Mouse (Mus musculus) liver, postnatal 0 days (tissue): ENCODE results near the gene Foxp4. TPM values are rescaled to one million over a fixed set of nuclear protein-coding genes. Genes with fewer than 3 reads are reported as not detected.

Experiments used
- ATAC-seq: fragments of 200-750 bp; cut with Nextera tagmentation; 2 replicates; pipeline ENCODE4 v1.8.0; 2017; ENCODE audit warnings: mild to moderate bottlenecking, moderate library complexity
- DNase-seq: peaks from one replicate; pipeline ENCODE4 v3.0.0-alpha.2; 2016
- H3K27ac ChIP-seq: fragments of 300-500 bp; sonication (generic); 2 replicates; pipeline ENCODE4 v1.5.1; 2014; ENCODE audit warnings: antibody characterized with exemption, moderate library complexity, mild to moderate bottlenecking, low read depth
- H3K27me3 ChIP-seq: fragments of 300-500 bp; sonication (generic); 2 replicates; pipeline ENCODE4 v1.6.1; 2014; ENCODE audit warnings: low read length, control low read depth, mixed read lengths; ENCODE audit not compliant: insufficient read depth
- H3K36me3 ChIP-seq: fragments of 300-500 bp; sonication (generic); replicated peaks from 2 replicates; pipeline ENCODE4 v1.6.1; 2014; ENCODE audit warnings: mild to moderate bottlenecking, control low read depth, low read length, moderate library complexity, mixed read lengths; ENCODE audit not compliant: insufficient read depth
- H3K4me1 ChIP-seq: fragments of 300-500 bp; sonication (generic); 2 replicates; pipeline ENCODE4 v1.6.1; 2014; ENCODE audit warnings: antibody characterized with exemption, mild to moderate bottlenecking, control low read depth; ENCODE audit not compliant: insufficient read depth
- H3K4me2 ChIP-seq: fragments of 300-500 bp; sonication (generic); 2 replicates; pipeline ENCODE4 v1.6.1; 2014; ENCODE audit warnings: low read depth, mild to moderate bottlenecking, low read length, moderate library complexity, mixed read lengths
- H3K4me3 ChIP-seq: fragments of 300-500 bp; sonication (generic); 2 replicates; pipeline ENCODE4 v1.5.1; 2014; ENCODE audit warnings: low read depth, low read length
- H3K9ac ChIP-seq: fragments of 300-500 bp; sonication (generic); replicated peaks from 2 replicates; pipeline ENCODE4 v1.6.1; 2014; ENCODE audit warnings: mild to moderate bottlenecking, moderate library complexity
- H3K9me3 ChIP-seq: fragments of 300-500 bp; sonication (generic); 2 replicates; pipeline ENCODE4 v1.6.1; 2016; ENCODE audit warnings: mild to moderate bottlenecking, control low read depth, low read length, mixed read lengths
- CTCF ChIP-seq: sonication (generic); IDR thresholded peaks from 2 replicates; pipeline ENCODE4 v1.5.1; 2016; ENCODE audit warnings: antibody characterized with exemption, low read depth
- EP300 ChIP-seq: IDR thresholded peaks from 2 replicates; pipeline ENCODE4 v1.6.1; 2016; ENCODE audit warnings: antibody characterized with exemption, low read depth, mild to moderate bottlenecking
- WGBS: fragments of 180-500 bp; shearing (Covaris S2); extraction: QIAGEN DNeasy Blood & Tissue Kit; methylation state at CpG from one replicate; pipeline ENCODE4 v1.1.7; 2014; ENCODE audit not compliant: insufficient replicate concordance; 5-methylcytosine and 5-hydroxymethylcytosine counted together
- polyA plus RNA-seq: library from polyadenylated mRNA; unstranded; fragments of >200 nt; fragmentation: Nextera tagmentation; extraction: Ambion mirVana; gene quantifications from 2 replicates; pipeline ENCODE4 v1.2.1, GENCODE M21; 2015

Foxp4 gene
- polyA plus RNA-seq, 1 experiment from 2014 or later: 6.2 TPM

GRCm38 (mm10) chr17:47955054-47955741, 30.8 kb upstream of the Foxp4 start:
- no peak overlapping the region; the same call in 1 of the 2 replicates for H3K4me2 ChIP-seq
- H3K4me3 ChIP-seq: no peak overlapping the region
- peak overlapping the region; percentile 53 for H3K27ac ChIP-seq
- ATAC-seq (peak; percentile 68), DNase-seq (peak; percentile 36)
- H3K4me1 ChIP-seq: peaks cover 14% of the 10 kb centered on the region
- 0 out of 2 replicates have a peak overlapping the region, but pooled peaks have one; percentile 11 for H3K9ac ChIP-seq
- TF ChIP-seq EP300: no peak
- TF ChIP-seq CTCF: no peak
- no peaks in the 10 kb centered on the region for H3K27me3 ChIP-seq
- WGBS: 40% methylated on average over 12 of the region's 12 CpGs
- no peaks in the 10 kb centered on the region for H3K9me3 ChIP-seq
- no peaks in the 10 kb centered on the region for H3K36me3 ChIP-seq

GRCm38 (mm10) chr17:47953231-47953630, 28.8 kb upstream of the Foxp4 start:
- H3K4me2 ChIP-seq: no peak overlapping the region
- no peaks in the 10 kb centered on the region for H3K9me3 ChIP-seq
- no peaks in the 10 kb centered on the region for H3K36me3 ChIP-seq
- no peak for TF ChIP-seq EP300
- peaks cover 10% of the 10 kb centered on the region for H3K4me1 ChIP-seq
- H3K27me3 ChIP-seq: no peaks in the 10 kb centered on the region
- 54% methylated on average over 5 of the region's 5 CpGs for WGBS
- DNase-seq: no peak
- no peak overlapping the region for H3K9ac ChIP-seq
- H3K27ac ChIP-seq: no peak overlapping the region
- no peak overlapping the region for H3K4me3 ChIP-seq
- no peak for ATAC-seq

GRCm38 (mm10) chr17:47952368-47953081, 28.1 kb upstream of the Foxp4 start:
- no peak for TF ChIP-seq EP300
- no peak for TF ChIP-seq CTCF
- DNase-seq (no peak), ATAC-seq (no peak)
- WGBS: 37% methylated on average over 12 of the region's 12 CpGs
- no peaks in the 10 kb centered on the region for H3K9me3 ChIP-seq
- no peak overlapping the region for H3K4me3 ChIP-seq
- no peak overlapping the region for H3K27ac ChIP-seq
- H3K9ac ChIP-seq: no peak overlapping the region
- H3K4me2 ChIP-seq: no peak overlapping the region
- no peaks in the 10 kb centered on the region for H3K36me3 ChIP-seq
- H3K4me1 ChIP-seq: peaks cover 5% of the 10 kb centered on the region
- H3K27me3 ChIP-seq: no peaks in the 10 kb centered on the region

- Histone ChIP-seq H3K4me2 (no peak overlapping the region), H3K27me3 (no peaks in the 10 kb centered on the region), H3K36me3 (no peaks in the 10 kb centered on the region), H3K9me3 (no peaks in the 10 kb centered on the region), H3K27ac (no peak overlapping the region), H3K9ac (no peak overlapping the region), H3K4me1 (peaks cover 5% of the 10 kb centered on the region), H3K4me3 (no peak overlapping the region)
- 75% methylated on average over 13 of the region's 13 CpGs for WGBS
- DNase-seq (no peak), ATAC-seq (no peak)
- TF ChIP-seq CTCF (no peak), EP300 (no peak)
Observed at GRCm38 (mm10) chr17:47951452-47951851, 27.0 kb upstream of the Foxp4 start.

GRCm38 (mm10) chr17:47950831-47951230, 26.4 kb upstream of the Foxp4 start:
- TF ChIP-seq CTCF: no peak
- no peak for TF ChIP-seq EP300
- Histone ChIP-seq H3K9ac (no peak overlapping the region), H3K4me3 (no peak overlapping the region), H3K36me3 (no peaks in the 10 kb centered on the region), H3K27ac (no peak overlapping the region), H3K4me1 (peaks cover 5% of the 10 kb centered on the region), H3K4me2 (no peak overlapping the region), H3K9me3 (no peaks in the 10 kb centered on the region), H3K27me3 (no peaks in the 10 kb centered on the region)
- 86% methylated on average over 5 of the region's 5 CpGs for WGBS
- ATAC-seq (no peak), DNase-seq (no peak)

- ATAC-seq: no peak
- TF ChIP-seq CTCF (no peak), EP300 (no peak)
- H3K4me2 ChIP-seq: no peak overlapping the region
- H3K27ac ChIP-seq: no peak overlapping the region
- no peak overlapping the region for H3K9ac ChIP-seq
- H3K36me3 ChIP-seq: no peaks in the 10 kb centered on the region
- H3K4me1 ChIP-seq: no peaks in the 10 kb centered on the region; the same call in 1 of the 2 replicates
- H3K27me3 ChIP-seq: no peaks in the 10 kb centered on the region
- no peak for DNase-seq
- no peaks in the 10 kb centered on the region for H3K9me3 ChIP-seq
- 82% methylated on average over 12 of the region's 12 CpGs for WGBS
- no peak overlapping the region for H3K4me3 ChIP-seq
Observed at GRCm38 (mm10) chr17:47949441-47949840, 25.0 kb upstream of the Foxp4 start.
